Mouse (Mus musculus) lung, postnatal 0 days (tissue): ENCODE measurements around the gene Tada2b. TPM values are rescaled to one million over a fixed set of nuclear protein-coding genes. Genes with fewer than 3 reads are reported as not detected.

Source experiments
- ATAC-seq: fragments of 200-750 bp; cut with Nextera tagmentation; 2 replicates; pipeline ENCODE4 v1.8.0; 2017; ENCODE audit warnings: moderate library complexity
- DNase-seq: peaks from one replicate; pipeline ENCODE4 v3.0.0-alpha.2; 2016; ENCODE audit warnings: low spot score
- H3K27ac ChIP-seq: fragments of 300-500 bp; sonication (generic); 2 replicates; pipeline ENCODE4 v1.5.1; 2014; ENCODE audit warnings: antibody characterized with exemption, mild to moderate bottlenecking, low read length, mixed read lengths
- H3K27me3 ChIP-seq: fragments of 300-500 bp; sonication (generic); replicated peaks from 2 replicates; pipeline ENCODE4 v1.6.1; 2014; ENCODE audit warnings: low read length, mixed read lengths; ENCODE audit not compliant: insufficient read depth
- H3K36me3 ChIP-seq: fragments of 300-500 bp; sonication (generic); 2 replicates; pipeline ENCODE4 v1.6.1; 2014; ENCODE audit warnings: low read length, mixed read lengths; ENCODE audit not compliant: insufficient read depth
- H3K4me1 ChIP-seq: fragments of 300-500 bp; sonication (generic); 2 replicates; pipeline ENCODE4 v1.6.1; 2014; ENCODE audit warnings: antibody characterized with exemption, low read depth, low read length, mixed read lengths; ENCODE audit not compliant: insufficient read depth
- H3K4me2 ChIP-seq: fragments of 300-500 bp; sonication (generic); replicated peaks from 2 replicates; pipeline ENCODE4 v1.6.1; 2014; ENCODE audit warnings: low read depth, mild to moderate bottlenecking, low read length, moderate library complexity, mixed read lengths
- H3K4me3 ChIP-seq: fragments of 300-500 bp; sonication (generic); 2 replicates; pipeline ENCODE4 v1.5.1; 2014; ENCODE audit warnings: low read depth, low read length
- H3K9ac ChIP-seq: fragments of 300-500 bp; sonication (generic); replicated peaks from 2 replicates; pipeline ENCODE4 v1.6.1; 2014; ENCODE audit warnings: low read depth, mild to moderate bottlenecking
- H3K9me3 ChIP-seq: fragments of 300-500 bp; sonication (generic); 2 replicates; pipeline ENCODE4 v1.6.1; 2016; ENCODE audit warnings: low read length, mixed read lengths
- CTCF ChIP-seq: IDR thresholded peaks from 2 replicates; pipeline ENCODE4 v1.5.1; 2016; ENCODE audit warnings: antibody characterized with exemption, mild to moderate bottlenecking
- EP300 ChIP-seq: IDR thresholded peaks from 2 replicates; pipeline ENCODE4 v1.6.1; 2016; ENCODE audit warnings: antibody characterized with exemption, mild to moderate bottlenecking, control low read depth
- WGBS: fragments of 180-500 bp; shearing (Covaris S2); extraction: QIAGEN DNeasy Blood & Tissue Kit; methylation state at CpG from one replicate; pipeline ENCODE4 v1.1.7; 2014; 5-methylcytosine and 5-hydroxymethylcytosine counted together
- polyA plus RNA-seq: library from polyadenylated mRNA; unstranded; fragments of >200 nt; fragmentation: Nextera tagmentation; extraction: Ambion mirVana; gene quantifications from 2 replicates; pipeline ENCODE4 v1.2.1, GENCODE M21; 2015

The Tada2b gene
- polyA plus RNA-seq, 1 experiment from 2014 or later = 1.9 TPM

DNA sequence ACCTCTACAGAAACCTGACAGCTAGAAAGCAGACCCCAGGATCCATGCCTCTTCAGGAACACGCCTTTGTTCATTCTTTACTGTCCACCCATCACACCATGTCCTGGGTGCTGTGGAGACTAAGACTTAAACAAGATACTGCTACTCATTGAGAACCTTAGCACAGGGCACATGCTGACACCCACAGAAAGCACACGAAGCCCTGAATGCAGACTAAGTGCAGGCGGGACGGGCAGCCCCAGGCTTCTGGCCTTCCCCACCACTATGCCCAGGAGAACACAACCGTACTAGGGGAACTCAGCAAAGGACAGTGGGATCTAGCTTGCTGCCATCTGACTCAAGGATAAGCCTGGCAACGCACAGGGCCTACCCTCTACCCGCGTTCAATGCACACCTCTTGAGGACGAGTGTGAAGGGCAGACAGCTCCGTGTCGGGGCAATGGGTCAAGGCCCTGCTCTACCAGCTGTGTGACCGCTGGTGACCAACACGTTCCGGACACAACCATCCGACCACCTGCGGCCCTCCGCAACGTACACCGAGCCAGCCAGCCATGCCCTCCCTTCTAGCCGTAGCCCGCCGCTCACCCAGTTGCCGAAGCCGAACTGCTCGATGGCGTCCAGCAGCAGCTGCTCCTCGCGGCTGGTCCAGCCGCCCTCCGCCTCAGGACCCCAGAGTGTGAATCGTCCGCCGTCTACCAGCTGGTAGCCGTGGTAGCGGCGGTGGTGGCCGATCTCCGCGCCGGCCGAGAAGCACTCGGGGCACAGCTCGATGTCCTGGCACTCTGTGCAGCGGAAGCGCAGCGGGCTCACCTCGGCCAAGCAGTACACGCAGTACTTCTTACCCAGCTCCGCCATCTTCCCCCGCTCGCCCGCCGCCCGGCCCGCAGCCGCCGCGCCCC lies 633 bp downstream of the Tada2b start:
- Histone ChIP-seq H3K27ac (peak overlapping the region; percentile 81), H3K27me3 (peaks cover 7% of the 10 kb centered on the region; the same call in 1 of the 2 replicates), H3K9me3 (no peaks in the 10 kb centered on the region), H3K9ac (peak overlapping the region; percentile 64), H3K4me1 (peaks cover 27% of the 10 kb centered on the region; the same call in 1 of the 2 replicates), H3K4me2 (peak overlapping the region; percentile 90), H3K4me3 (peak overlapping the region; percentile 70), H3K36me3 (no peaks in the 10 kb centered on the region)
- no peak for TF ChIP-seq EP300
- TF ChIP-seq CTCF = no peak
- peak; percentile 47; the same call in 1 of the 2 replicates for ATAC-seq
- DNase-seq = no peak
- WGBS = 3% methylated on average over 28 of the region's 58 CpGs

DNA sequence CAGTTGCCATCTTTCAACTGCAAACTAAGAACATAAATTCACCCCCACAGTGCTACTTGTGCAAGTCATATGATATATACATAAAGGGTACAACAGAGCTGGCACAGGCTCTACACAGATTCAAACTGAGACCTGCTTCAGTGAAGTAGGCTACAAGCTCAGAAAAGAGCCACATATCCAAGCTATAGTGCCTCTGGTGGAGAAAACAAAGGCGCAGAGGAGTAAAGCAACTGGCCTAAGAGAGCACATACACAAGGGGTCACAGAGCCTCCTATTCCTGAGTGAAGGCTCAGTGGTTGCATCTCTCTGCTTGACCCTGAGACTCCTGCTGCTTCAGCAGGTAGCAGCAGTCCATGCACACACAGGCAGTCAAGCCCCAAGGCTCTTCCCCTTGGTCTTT lies 3.0 kb downstream of the Tada2b start:
- no peaks in the 10 kb centered on the region for H3K9me3 ChIP-seq
- DNase-seq (peak; percentile 21), ATAC-seq (no peak)
- H3K4me3 ChIP-seq = no peak overlapping the region
- no peaks in the 10 kb centered on the region for H3K36me3 ChIP-seq
- peak; percentile 52 for TF ChIP-seq CTCF
- no peak for TF ChIP-seq EP300
- peaks cover 7% of the 10 kb centered on the region; the same call in 1 of the 2 replicates for H3K27me3 ChIP-seq
- no peak overlapping the region for H3K9ac ChIP-seq
- H3K4me1 ChIP-seq = peaks cover 27% of the 10 kb centered on the region; the same call in 1 of the 2 replicates
- H3K4me2 ChIP-seq = no peak overlapping the region
- no peak overlapping the region for H3K27ac ChIP-seq
- WGBS = 62% methylated on average over 1 of the region's 1 CpGs

DNA sequence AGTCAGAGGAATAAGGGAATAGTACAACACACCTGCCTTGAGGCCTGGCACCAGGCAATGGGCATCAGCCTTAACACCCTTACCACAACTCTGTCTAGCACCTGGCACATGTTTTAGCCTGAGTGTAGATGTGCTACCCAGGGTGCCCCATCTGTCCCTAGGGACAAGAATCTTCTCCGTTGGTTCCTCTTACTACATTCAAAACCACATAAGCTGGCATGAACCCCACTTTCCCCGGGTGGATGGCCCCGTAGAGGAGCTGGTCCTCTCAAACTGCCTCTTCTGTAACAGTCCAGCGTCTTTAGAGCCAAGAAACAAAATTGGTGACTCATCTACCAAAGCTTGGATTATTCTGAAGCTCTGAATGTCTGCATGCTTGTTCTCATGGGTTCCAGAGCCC lies 3.7 kb downstream of the Tada2b start:
- ATAC-seq (no peak), DNase-seq (no peak)
- Histone ChIP-seq H3K27me3 (peaks cover 3% of the 10 kb centered on the region; the same call in 1 of the 2 replicates), H3K9me3 (no peaks in the 10 kb centered on the region), H3K36me3 (no peaks in the 10 kb centered on the region), H3K4me3 (no peak overlapping the region), H3K4me2 (no peak overlapping the region), H3K9ac (no peak overlapping the region), H3K4me1 (peaks cover 27% of the 10 kb centered on the region; the same call in 1 of the 2 replicates), H3K27ac (no peak overlapping the region)
- no peak for TF ChIP-seq CTCF
- no peak for TF ChIP-seq EP300
- 83% methylated on average over 4 of the region's 4 CpGs for WGBS

DNA sequence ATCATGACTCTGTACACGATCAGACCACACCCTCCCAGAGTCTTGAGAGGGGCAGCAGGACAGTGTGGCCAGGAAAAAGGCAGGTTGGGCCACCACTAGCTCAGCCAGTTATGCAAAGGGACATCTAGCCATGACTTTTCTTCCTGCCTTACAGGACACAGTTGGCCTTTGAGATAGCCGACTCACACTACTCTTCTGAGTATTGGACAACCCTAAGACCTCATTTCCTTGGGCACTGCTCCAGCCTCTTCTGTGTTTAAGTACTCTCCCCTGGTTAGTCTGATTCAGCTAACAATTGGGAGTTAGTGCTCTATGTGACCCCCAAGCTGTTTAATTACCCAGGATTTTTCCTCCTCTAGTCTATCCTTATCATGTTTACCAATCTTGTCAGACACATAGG lies 4.3 kb downstream of the Tada2b start:
- H3K4me3 ChIP-seq = no peak overlapping the region
- H3K4me2 ChIP-seq = no peak overlapping the region
- TF ChIP-seq EP300 (no peak), CTCF (no peak)
- no peaks in the 10 kb centered on the region for H3K9me3 ChIP-seq
- peaks cover 23% of the 10 kb centered on the region; the same call in 1 of the 2 replicates for H3K4me1 ChIP-seq
- ATAC-seq = no peak
- no peak overlapping the region for H3K9ac ChIP-seq
- no peaks in the 10 kb centered on the region for H3K36me3 ChIP-seq
- 38% methylated on average over 2 of the region's 2 CpGs for WGBS
- no peaks in the 10 kb centered on the region for H3K27me3 ChIP-seq
- H3K27ac ChIP-seq = no peak overlapping the region
- DNase-seq = no peak

- TF ChIP-seq CTCF (no peak), EP300 (no peak)
- WGBS = 64% methylated on average over 6 of the region's 6 CpGs
- DNase-seq = no peak
- Histone ChIP-seq H3K27me3 (no peaks in the 10 kb centered on the region), H3K4me1 (peaks cover 20% of the 10 kb centered on the region; the same call in 1 of the 2 replicates), H3K4me3 (no peak overlapping the region), H3K4me2 (no peak overlapping the region), H3K27ac (no peak overlapping the region), H3K9me3 (no peaks in the 10 kb centered on the region), H3K36me3 (no peaks in the 10 kb centered on the region), H3K9ac (no peak overlapping the region)
- no peak for ATAC-seq
These were observed 5.3 kb downstream of the Tada2b start for GRCm38 (mm10) chr5:36478540-36479420.

GRCm38 (mm10) chr5:36477486-36477885 lies 6.6 kb downstream of the Tada2b start:
- DNase-seq (peak; percentile 50), ATAC-seq (no peak)
- no peaks in the 10 kb centered on the region for H3K27me3 ChIP-seq
- WGBS = 72% methylated on average over 3 of the region's 3 CpGs
- no peak overlapping the region for H3K4me3 ChIP-seq
- H3K27ac ChIP-seq = no peak overlapping the region
- H3K9me3 ChIP-seq = no peaks in the 10 kb centered on the region
- H3K9ac ChIP-seq = no peak overlapping the region
- TF ChIP-seq CTCF (no peak), EP300 (no peak)
- no peak overlapping the region for H3K4me2 ChIP-seq
- peaks cover 9% of the 10 kb centered on the region; the same call in 1 of the 2 replicates for H3K4me1 ChIP-seq
- peaks cover 8% of the 10 kb centered on the region; the same call in 1 of the 2 replicates for H3K36me3 ChIP-seq
